In genomic region chr5:64876086-64876830, GRCm38 (mm10) we compare ENCODE assay signal across 11 mouse cellular contexts. TPM values are rescaled to one million over a fixed set of nuclear protein-coding genes. Genes with fewer than 3 reads are reported as not detected.
DNase-seq lines count a peak whose midpoint lies in the region; ATAC-seq lines count a peak whose summit lies in the region.
"Had no signal": no experiment of that assay in that cellular context is flagged by ENCODE, and none has a peak within 500 bp of the region (broad histone marks: within the 10 kb centered on the region; RNA-seq: fewer than 3 reads in every experiment).

No protein-coding gene starts in this region.

- H3K9ac ChIP-seq in kidney, embryonic 14.5 days (ENCODE audit: low read depth, low read length) = no peak overlapping the region
- no peak overlapping the region for H3K9ac ChIP-seq in forebrain, embryonic 12.5 days
- H3K9ac ChIP-seq in limb, embryonic 12.5 days (replicated peaks) = no peak overlapping the region
- H3K9ac ChIP-seq: liver, embryonic 14.5 days had no signal

- H3K4me2 ChIP-seq in kidney, embryonic 14.5 days (replicated peaks; ENCODE audit: low read depth, low read length) = no peak overlapping the region
- H3K4me2 ChIP-seq in forebrain, embryonic 12.5 days = no peak overlapping the region
- 0 out of 2 replicates have a peak overlapping the region, but pooled peaks have one; percentile 18 for H3K4me2 ChIP-seq in limb, embryonic 12.5 days

- no peaks in the 10 kb centered on the region for H3K36me3 ChIP-seq in kidney, embryonic 14.5 days (ENCODE audit: control insufficient read depth, insufficient read depth, low read length)
- no peaks in the 10 kb centered on the region for H3K36me3 ChIP-seq in forebrain, embryonic 12.5 days (replicated peaks)
- H3K36me3 ChIP-seq in limb, embryonic 12.5 days = no peaks in the 10 kb centered on the region

- H3K27me3 ChIP-seq in kidney, embryonic 14.5 days (ENCODE audit: control insufficient read depth, insufficient read depth, low read length) = no peaks in the 10 kb centered on the region
- H3K27me3 ChIP-seq in forebrain, embryonic 12.5 days = no peaks in the 10 kb centered on the region
- H3K27me3 ChIP-seq in limb, embryonic 12.5 days = no peaks in the 10 kb centered on the region

- ATAC-seq in kidney, embryonic 14.5 days (ENCODE audit: low FRiP score, low TSS enrichment) = no peak
- no peak for ATAC-seq in forebrain, embryonic 12.5 days (ENCODE audit: low FRiP score)
- peak; percentile 38; the same call in 1 of the 2 replicates for ATAC-seq in limb, embryonic 12.5 days (ENCODE audit: insufficient number of reproducible peaks, insufficient read depth, low FRiP score, low TSS enrichment, low read depth)
- ATAC-seq in megakaryocyte, adult 5-6 weeks (ENCODE audit: poor library complexity, severe bottlenecking) = no peak

- H3K4me3 ChIP-seq in kidney, embryonic 14.5 days (ENCODE audit: low read length) = no peak overlapping the region
- H3K4me3 ChIP-seq in forebrain, embryonic 12.5 days (replicated peaks) = no peak overlapping the region
- no peak overlapping the region for H3K4me3 ChIP-seq in limb, embryonic 12.5 days (replicated peaks)

- peak overlapping the region; percentile 47; the same call in 1 of the 2 replicates for H3K27ac ChIP-seq in kidney, embryonic 14.5 days (ENCODE audit: low read depth, low read length)
- peak overlapping the region; percentile 89 for H3K27ac ChIP-seq in forebrain, embryonic 12.5 days
- H3K27ac ChIP-seq in limb, embryonic 12.5 days = peak overlapping the region; percentile 91
- H3K27ac ChIP-seq: liver, embryonic 14.5 days had no signal

- H3K9me3 ChIP-seq in kidney, embryonic 14.5 days (ENCODE audit: control insufficient read depth, low read length) = peaks cover 8% of the 10 kb centered on the region; the same call in 1 of the 2 replicates
- H3K9me3 ChIP-seq in forebrain, embryonic 12.5 days = 0 out of 2 replicates have a peak, but pooled peaks cover 3% of the 10 kb centered on the region
- no peaks in the 10 kb centered on the region; the same call in 1 of the 2 replicates for H3K9me3 ChIP-seq in limb, embryonic 12.5 days

- no peak for DNase-seq in kidney, adult 18-20 months
- peak; percentile 40 for DNase-seq in brain, adult 2 months (ENCODE audit: low read depth, low spot score)
- no peak for DNase-seq in cerebellum, adult 18-20 months
- no peak for DNase-seq in thymus, adult 18-20 months
- DNase-seq: kidney, postnatal 36 days had no signal

- 75% methylated on average over 12 of the region's 12 CpGs for WGBS in kidney, embryonic 14.5 days
- WGBS in forebrain, embryonic 12.5 days = 79% methylated on average over 12 of the region's 12 CpGs
- WGBS in limb, embryonic 12.5 days = 69% methylated on average over 12 of the region's 12 CpGs

- H3K4me1 ChIP-seq in kidney, embryonic 14.5 days (ENCODE audit: control insufficient read depth, insufficient read depth, low read length) = peaks cover 24% of the 10 kb centered on the region
- peaks cover 22% of the 10 kb centered on the region for H3K4me1 ChIP-seq in forebrain, embryonic 12.5 days
- peaks cover 36% of the 10 kb centered on the region for H3K4me1 ChIP-seq in limb, embryonic 12.5 days (replicated peaks)

RNA-seq across cellular contexts. Expression of gene Tlr1, which starts 57.1 kb away (rescaled TPM):
- polyA plus RNA-seq in kidney, embryonic 14.5 days (2014; fragmentation: Nextera tagmentation; extraction: Ambion mirVana) = 0.70 and 0.89 TPM in 2 replicates
- polyA plus RNA-seq in forebrain, embryonic 12.5 days (2016; fragmentation: Nextera tagmentation; extraction: Ambion mirVana) = 0.18 and 0.19 TPM in 2 replicates
- polyA plus RNA-seq in limb, embryonic 12.5 days (2016; fragmentation: Nextera tagmentation; extraction: Ambion mirVana) = 0.52 and 0.55 TPM in 2 replicates
- total RNA-seq in megakaryocyte, adult 5-6 weeks (2015) = 13.8 and 16.1 TPM in 2 replicates
- 9.4 and 10.7 TPM in 2 replicates for total RNA-seq in megakaryocyte, adult 5-6 weeks (2017)
- total RNA-seq: ES-E14 had no signal
